ENCODE assay signal across 8 mouse cellular contexts in the genomic region with DNA sequence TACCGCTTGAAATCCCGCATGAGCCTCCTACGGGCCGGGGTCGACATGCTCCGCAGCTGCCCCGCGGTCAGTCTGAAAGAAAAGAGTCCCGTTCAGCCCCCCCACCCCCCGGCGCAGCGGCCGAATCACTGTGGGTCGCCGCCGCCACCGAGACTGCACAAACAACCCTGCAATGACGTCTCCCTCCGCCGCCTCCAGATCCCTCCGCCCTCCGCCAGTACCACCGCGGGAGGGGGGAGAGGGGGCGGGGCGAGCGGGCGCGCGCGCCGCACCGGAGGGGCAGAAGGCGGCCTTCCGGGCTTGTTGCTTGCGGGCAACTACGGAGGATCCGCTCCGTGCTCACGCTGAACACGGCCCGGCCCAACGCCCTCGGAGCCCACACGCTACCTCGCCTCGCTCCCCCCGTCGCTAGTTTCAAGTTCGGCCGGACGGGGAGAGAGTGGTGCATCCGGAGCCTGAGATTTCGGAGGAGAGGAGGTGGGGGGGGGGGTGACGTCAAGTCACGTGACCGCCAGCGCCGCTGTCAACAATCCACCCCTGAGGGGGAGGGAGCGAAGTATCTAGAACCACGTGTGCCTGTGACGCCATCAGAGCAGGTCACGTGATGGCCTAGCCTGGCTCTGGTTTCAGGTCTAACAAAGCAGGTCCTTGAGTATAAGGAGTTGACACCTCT. TPM values are rescaled to one million over a fixed set of nuclear protein-coding genes. Genes with fewer than 3 reads are reported as not detected.
DNase-seq lines count a peak whose midpoint lies in the region; ATAC-seq lines count a peak whose summit lies in the region.

A gene (minus strand): TSS at position 473 of the 673 bp plus-strand sequence.

- DNase-seq in adipocyte (ENCODE audit: low spot score) = peak; percentile 98
- peak; percentile 100 for DNase-seq in embryo, embryonic 10 days (ENCODE audit: low spot score)
- peak; percentile 96 for DNase-seq in gastrocnemius, postnatal 10 days
- DNase-seq in induced T-regulatory cell, adult 2 months (ENCODE audit: low read depth) = peak; percentile 99
- peak; percentile 93 to 98 for DNase-seq in left cerebral cortex, adult 9 months (ENCODE audit: low spot score in 2 of 2)
- DNase-seq in right cerebral cortex, postnatal 14 days = peak; percentile 96
- DNase-seq in urinary bladder, postnatal 36 days (ENCODE audit: low spot score in 2 of 2) = peak; percentile 87 to 96

- ATAC-seq in megakaryocyte progenitor cell, adult 5-6 weeks (replicated peaks; ENCODE audit: poor library complexity) = peak; percentile 69

RNA-seq across cellular contexts. Expression of the gene that starts here (rescaled TPM):
- total RNA-seq in gastrocnemius, postnatal 10 days (2021) = 100 to 1,000 TPM; 241 to 249 TPM
- 84.4 and 88.0 TPM in 2 replicates for total RNA-seq in megakaryocyte progenitor cell, adult 5-6 weeks (2015)
- total RNA-seq in megakaryocyte progenitor cell, adult 5-6 weeks (2017) = 68.8 and 102 TPM in 2 replicates

Comparison
In these comparisons a context has a peak if more than half of its experiments do, and no peak if none do; other contexts are left out.
1. Peak in every context shown above with its lines: DNase-seq and ATAC-seq.